Mouse (Mus musculus): ENCODE results near the gene Gsk3b.
"Not testable (repeated sequence)": the region's sequence is repeated elsewhere in the genome, so short reads cannot be mapped to it uniquely, and the experiment has no call there.

The Gsk3b gene

DNA sequence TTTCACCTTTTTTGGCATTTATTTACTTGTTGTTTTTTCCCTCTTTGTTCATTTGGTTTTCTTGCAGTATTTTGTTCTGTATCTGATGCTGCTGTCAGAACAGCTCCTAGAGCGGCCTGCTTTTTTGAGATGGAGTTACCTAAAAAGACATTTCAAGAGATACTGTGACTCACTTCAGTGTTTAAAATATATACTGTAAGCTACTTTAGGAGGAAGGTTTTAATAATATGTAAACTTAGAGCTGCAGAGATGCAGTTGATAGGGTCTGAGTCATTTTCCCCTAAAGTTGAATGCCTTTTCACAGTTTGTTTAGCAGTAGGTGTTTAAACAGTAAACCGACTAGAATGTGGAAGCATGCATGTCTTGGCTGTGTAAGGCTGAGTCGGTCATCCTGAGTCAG, 101.7 kb downstream of the Gsk3b start:
- DNase-seq (ENCODE audit: low spot score): no peak

- no peak for DNase-seq (ENCODE audit: low spot score)
These were observed 102.7 kb downstream of the Gsk3b start for GRCm38 (mm10) chr16:38191460-38191859.

DNA sequence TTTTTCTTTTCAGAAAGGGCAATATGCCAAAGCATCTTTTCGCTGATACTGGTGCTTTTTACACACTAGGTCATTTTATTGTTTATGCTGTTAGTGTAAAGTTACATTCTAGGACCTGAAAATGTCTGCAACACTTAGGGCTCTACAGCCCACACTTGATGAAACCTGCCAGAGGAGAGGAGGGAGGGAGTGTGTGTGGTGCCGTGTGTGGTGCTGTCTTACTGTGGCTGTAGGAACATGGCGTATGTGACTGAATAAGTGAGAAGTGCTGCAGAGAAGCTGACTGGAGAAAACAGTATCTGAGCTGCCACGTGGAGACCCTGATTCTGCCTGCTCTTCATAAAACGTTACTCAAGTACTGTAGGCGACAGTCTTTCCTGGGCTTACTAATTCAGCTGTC, 103.8 kb downstream of the Gsk3b start:
- no peak for DNase-seq (ENCODE audit: low spot score)

- peak; percentile 71 for DNase-seq (ENCODE audit: low spot score)
These were observed 108.5 kb downstream of the Gsk3b start for GRCm38 (mm10) chr16:38197299-38197698.

GRCm38 (mm10) chr16:38205272-38205671, 116.5 kb downstream of the Gsk3b start:
- DNase-seq (ENCODE audit: low spot score): peak; percentile 51

DNA sequence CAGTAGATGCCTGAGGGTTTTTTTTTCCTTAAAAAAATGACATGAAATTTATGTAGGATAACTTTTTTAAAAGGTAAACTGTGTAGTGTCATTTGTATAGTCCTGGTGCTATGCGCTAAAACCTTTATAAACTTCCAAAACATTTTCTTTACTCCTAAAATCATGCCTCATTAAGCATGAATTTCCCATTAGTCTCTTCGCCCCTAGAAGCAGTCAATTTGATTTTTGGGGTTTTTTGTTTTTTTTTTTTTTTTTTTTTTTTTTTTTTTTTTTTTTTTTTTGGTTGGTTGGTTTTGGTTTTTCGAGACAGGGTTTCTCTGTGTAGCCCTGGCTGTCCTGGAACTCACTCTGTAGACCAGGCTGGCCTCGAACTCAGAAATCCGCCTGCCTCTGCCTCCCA, 133.7 kb downstream of the Gsk3b start:
- not testable (repeated sequence) for DNase-seq (ENCODE audit: low spot score)

GRCm38 (mm10) chr16:38236936-38237585, 148.3 kb downstream of the Gsk3b start:
- no peak for DNase-seq (ENCODE audit: low spot score)

DNA sequence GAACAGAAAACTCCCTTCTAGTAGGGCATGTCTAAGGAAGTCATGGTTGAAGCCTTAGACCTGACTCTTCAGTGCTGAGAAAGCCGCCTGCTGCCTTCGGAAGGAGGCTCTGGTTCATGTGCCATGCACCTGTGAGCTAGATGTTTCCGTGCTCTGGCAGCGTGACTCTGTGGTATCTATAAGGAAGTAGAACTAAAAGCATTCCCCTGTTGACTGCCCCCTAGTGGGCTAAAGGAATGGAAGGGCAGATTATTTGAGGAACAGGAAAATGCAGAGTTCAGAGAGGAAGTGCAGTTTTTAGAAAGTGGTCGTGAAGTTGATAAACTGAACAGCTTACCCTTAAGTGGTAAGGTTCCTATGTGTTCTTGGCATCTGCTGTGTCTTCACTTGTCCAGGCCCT, 150.9 kb downstream of the Gsk3b start:
- DNase-seq (ENCODE audit: low spot score): peak; percentile 45

DNA sequence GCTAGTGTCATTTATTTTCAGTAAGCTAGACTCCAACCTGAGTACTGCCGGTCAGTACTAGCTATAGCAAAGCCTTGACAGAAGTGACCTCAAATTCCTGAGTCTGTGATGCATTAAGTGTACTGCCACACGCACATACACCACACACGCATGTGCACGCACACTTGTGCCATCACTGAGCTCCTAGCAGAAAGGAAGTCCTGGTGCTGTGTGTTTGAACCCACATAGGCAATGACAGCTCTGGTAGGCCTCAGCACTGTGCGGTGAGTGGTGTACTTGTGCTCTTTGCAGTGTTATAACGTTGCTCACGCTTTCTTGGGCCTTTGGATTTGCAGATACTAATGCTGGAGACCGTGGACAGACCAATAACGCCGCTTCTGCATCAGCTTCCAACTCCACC, 151.4 kb downstream of the Gsk3b start:
- no peak for DNase-seq (ENCODE audit: low spot score)

GRCm38 (mm10) chr16:38244111-38244510, 155.3 kb downstream of the Gsk3b start:
- DNase-seq (ENCODE audit: low spot score): no peak

DNA sequence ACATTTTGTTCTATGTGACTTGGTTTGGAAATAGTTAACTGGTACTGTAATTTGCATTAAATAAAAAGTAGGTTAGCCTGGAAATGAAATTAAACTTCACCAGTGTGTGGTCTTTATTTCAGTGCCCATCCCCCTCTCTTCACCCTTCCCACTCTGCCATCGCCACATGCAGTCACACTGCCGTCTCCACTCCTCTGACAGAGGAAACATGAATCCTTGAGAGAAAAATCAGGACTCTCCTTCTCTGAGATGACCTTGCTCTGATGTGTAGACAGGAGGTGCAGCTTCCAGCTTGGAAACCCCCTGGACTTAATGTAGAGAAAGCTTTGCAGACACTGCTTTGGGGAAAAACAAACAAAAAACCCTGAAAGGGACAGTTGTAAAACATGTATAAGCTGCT, 156.6 kb downstream of the Gsk3b start:
- no peak for DNase-seq (ENCODE audit: low spot score)

DNA sequence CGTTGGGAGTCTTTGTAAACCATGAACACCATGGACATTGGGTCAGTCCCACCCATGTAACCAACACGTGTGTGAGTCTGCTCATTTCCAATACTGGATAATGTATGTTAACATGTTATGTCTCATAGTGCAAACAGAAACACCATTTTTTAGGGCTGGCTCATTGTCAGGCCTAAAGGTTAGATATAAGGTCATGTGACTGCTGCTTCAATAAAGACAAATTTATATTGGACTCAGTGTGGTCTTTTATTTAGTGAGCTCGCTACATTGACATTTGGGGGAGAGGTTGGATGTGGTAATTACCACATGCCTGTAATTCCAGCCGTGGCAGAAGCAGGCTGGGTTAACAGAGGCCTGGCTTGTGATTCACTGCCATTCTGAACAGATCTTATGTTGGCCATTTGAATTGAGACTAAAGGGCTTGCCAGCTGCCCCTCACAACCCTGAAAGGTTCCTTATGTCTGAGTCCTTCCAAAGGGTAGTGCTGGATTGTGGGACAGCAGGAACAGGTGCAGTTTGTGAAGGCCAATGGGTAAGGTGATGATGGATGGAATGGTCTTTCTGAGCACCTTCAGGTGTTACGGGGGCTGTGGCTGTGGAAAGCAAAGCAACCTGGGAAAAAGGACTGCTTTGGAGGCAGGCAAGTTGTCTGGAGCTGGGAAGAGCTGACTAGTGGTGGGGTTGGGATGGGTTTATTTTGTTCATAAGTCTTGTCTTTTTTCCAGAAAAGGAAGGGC, 157.2 kb downstream of the Gsk3b start:
- no peak for DNase-seq (ENCODE audit: low spot score)

DNA sequence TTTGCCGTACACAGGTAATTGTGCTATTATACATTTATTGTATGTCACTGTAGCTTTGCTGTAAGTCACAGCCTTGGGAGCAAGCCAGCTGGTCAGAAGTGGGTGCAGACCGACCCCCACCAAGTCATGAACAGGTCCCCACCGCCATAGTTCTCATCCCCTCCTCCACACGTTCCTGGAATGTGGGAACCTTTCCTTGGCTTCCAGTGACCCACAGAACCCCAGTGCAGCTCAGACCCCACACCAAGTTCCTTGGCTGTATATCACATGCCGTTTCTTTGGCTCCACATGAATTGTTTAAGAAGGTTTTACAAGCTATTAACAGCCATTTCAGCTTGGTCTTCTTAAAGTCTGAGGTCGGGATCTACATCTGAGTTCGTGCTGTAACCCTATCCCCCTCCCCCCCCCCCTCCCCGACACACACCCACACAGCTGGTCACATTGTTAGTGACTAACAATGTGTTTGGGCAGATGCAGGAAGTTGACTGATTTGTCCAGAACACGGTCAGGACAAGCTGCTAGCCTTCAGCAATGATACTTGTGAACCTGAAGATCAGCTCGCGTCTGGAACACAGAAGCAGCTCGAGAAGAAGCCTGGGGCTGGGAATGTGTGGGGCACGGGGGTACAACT, 159.6 kb downstream of the Gsk3b start:
- no peak for DNase-seq (ENCODE audit: low spot score)

DNA sequence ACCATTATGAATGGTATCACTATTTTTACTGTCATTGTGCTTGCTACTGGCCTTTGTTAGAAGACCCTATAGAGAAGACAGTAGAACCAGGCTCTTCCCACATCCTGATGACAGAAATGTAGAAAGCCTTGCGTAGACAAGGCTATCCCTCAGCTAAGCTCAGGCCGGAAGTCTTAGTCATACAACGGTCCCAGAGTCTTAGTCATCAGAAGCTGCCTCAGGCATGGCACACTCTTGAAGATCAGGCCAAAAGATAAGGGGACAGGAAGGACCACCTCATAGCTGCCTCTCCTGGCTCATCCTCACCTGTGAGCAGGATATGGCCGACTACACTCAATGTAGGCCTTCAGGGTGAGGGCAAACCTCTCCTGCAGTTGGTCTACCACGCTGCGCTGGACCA, 161.7 kb downstream of the Gsk3b start:
- DNase-seq (ENCODE audit: low spot score): no peak

DNA sequence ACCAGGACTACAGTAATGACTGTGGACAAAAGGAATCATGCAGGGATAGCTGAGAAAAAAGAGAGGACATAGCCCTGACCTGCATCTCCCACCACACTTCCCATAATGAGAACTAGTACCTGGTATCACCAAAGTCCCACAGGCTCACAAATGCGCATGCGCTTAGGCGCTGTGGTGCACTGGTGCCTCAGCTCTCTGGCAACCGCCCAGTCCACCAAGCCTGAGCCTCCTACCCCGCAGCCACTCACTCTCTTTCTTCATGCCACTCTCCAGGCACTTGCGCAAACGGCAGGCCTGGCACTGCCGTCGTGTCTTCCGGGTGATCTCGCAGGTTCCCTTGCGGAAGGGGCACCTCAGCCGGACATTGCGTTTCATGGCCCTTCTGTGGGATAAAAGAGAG, 165.2 kb downstream of the Gsk3b start:
- DNase-seq (ENCODE audit: low spot score): no peak

DNA sequence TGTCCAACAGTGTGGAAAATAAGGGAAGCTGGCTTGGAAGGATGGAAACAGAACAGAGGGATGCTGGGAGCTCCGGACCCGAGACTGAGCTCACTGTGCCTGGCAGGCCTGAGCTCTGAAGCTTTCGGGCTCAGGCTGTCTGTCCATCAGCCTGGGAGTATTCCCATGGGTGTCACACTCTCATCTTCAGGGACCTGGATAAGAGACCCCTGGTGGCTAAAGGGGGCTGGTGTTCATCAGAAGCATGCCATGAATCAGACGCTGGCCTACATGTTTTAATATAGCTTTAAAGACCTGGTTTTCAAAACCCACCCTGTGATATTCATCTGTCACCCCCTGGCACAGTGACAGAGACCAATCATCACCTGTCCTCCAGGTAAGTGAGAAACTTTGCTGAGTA, 166.3 kb downstream of the Gsk3b start:
- DNase-seq (ENCODE audit: low spot score): no peak

GRCm38 (mm10) chr16:38255927-38256326, 167.1 kb downstream of the Gsk3b start:
- DNase-seq (ENCODE audit: low spot score): no peak

DNA sequence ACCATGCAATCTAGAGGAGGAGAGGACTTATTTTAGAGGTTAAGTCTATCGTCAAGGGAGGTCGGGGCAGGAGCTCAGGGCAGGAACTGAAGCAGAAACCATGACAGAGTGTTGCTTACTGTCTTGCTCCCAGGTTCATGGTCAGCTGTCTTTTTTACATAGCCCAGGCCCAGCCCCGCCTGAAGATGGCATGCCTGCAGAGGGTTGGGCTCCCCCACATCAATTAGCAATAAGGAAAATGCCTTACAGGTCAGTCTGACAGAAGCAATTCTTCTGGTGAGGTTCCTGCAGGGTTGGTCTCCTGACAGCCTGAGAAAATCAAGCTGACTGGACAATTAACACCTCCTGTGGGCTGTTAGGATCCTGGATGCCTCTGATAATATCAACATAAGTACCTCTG, 182.8 kb downstream of the Gsk3b start:
- DNase-seq (ENCODE audit: low spot score): no peak

DNA sequence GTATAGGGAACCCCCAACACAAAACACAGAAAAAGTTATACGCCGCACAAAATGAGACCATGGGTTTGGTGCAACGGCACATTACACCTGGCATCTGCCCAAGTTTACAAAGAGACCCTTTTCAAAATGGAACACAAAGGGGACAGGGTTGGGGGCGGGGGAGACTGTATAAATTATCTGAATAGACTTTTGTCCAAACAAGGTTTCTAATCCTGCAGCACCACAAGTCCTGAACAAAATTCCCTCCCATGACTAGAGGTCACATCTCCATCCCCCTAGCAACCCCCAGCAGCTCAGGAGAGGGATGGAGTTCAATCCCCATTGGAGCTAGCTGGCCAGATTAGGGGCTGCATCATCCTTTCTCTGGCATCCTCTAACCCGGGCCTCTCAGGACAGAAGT, 183.7 kb downstream of the Gsk3b start:
- DNase-seq (ENCODE audit: low spot score): no peak

- DNase-seq (ENCODE audit: low spot score): no peak
These were observed 185.9 kb downstream of the Gsk3b start for GRCm38 (mm10) chr16:38274737-38275136.

- no peak for DNase-seq (ENCODE audit: low spot score)
These were observed 191.0 kb downstream of the Gsk3b start for GRCm38 (mm10) chr16:38279794-38280193.

- DNase-seq (ENCODE audit: low spot score): no peak
These were observed 192.2 kb downstream of the Gsk3b start for GRCm38 (mm10) chr16:38280951-38281350.

GRCm38 (mm10) chr16:38282559-38283160, 193.9 kb downstream of the Gsk3b start:
- no peak for DNase-seq (ENCODE audit: low spot score)

All from urinary bladder, postnatal 14 days (tissue).